Mouse (Mus musculus): Measurements from ENCODE around the gene Spint2.

DNA sequence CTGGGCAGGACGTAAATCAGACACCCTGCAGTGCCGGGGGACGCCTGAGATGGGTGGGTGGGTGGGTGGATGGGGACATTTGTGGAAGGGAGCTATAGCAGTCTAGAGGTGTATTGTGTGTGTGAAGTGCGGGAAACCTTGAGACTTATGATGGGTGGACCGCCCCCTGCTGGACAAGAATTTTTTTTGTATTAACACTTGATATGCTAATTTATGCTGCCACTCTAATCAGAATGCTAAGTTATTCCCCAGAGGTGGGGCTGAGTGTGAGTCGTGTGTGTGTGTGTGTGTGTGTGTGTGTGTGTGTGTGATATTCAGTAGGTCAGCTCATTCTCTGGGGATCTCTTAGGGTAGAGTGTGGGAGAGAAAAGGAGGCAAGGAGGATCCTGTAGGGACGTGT is 24.9 kb upstream of the Spint2 start:
- TF ChIP-seq CTCF (IDR thresholded peaks at IDR 0.05; ENCODE audit: control insufficient read depth, insufficient read depth, insufficient replicate concordance, low read depth, low read length) (no peak), POLR2A (IDR thresholded peaks at IDR 0.05; ENCODE audit: control insufficient read depth, low read depth, low read length) (no peak)

All from testis, adult 2 months (tissue).